Mouse (Mus musculus): ENCODE data around the gene Wiz.

DNA sequence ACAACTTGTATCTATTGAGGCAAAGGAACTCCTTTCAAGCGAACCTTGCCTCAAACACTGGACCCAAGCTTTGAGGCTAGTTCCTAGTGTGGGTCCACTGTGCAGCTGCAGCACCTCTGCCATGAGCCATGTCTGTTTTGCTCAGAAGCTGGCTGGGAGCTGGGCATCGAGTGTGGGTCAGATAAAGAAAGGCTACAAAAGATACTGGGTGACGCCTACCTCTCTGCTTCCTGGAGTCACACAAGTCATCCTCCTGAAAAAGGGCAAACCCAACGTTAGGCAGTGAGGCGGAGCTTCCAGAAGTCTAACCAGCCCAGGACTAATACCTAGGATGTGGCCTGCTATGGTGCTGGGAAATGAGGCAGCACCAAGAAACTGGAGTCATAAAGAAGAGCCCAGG, 75.3 kb downstream of the Wiz start:
- no peak for TF ChIP-seq POLR2A (IDR thresholded peaks at IDR 0.05; ENCODE audit: borderline replicate concordance, extremely low read depth, insufficient read depth, insufficient read length, poor library complexity, severe bottlenecking)
- no peak for TF ChIP-seq CTCF (IDR thresholded peaks at IDR 0.05; ENCODE audit: borderline replicate concordance, extremely low read depth, insufficient read depth, insufficient read length)
